Mouse (Mus musculus): ENCODE results near the gene Dpm2.

DNA sequence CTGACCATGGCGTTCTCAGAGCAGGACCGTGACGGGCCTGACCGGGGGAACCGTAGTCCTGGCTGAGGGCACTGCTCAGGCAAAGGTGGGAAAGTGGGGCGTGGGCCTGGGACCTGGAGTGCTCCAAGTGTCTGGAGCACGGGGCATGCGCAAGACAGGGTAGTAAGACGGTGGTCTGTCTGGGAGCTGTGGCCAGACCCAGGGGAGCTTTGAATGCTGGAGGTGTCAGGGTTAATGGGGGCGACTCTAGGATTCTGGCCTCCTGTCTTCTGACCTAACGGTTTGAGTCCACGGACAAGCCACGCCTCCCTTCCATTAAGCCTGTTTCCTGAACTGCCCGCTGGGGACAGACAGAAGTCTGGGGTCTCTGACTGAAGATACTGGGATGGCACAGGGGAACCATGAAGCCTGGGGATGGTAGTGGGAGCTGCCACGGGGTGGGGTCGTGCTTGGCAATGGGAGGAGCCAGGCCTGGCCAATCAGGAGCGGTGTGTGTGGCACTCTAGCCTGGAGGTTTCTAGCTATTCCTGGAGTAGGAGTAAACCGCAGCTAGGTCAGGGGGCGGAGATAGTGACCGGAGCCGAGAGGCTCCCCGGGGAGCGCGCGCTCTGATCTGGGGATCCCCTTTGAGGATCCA lies 37.6 kb downstream of the Dpm2 start:
- no peak for TF ChIP-seq CEBPB (IDR thresholded peaks at IDR 0.05; ENCODE audit: low read depth)
- no peak for TF ChIP-seq CTCF (IDR thresholded peaks at IDR 0.05; ENCODE audit: control insufficient read depth, insufficient read depth, insufficient read length)
- no peak for TF ChIP-seq MYOD1 (IDR thresholded peaks at IDR 0.05; ENCODE audit: control insufficient read depth, insufficient read length, low read depth)
- no peak for TF ChIP-seq USF1 (IDR thresholded peaks at IDR 0.05; ENCODE audit: low read depth)
- TF ChIP-seq MAX (IDR thresholded peaks at IDR 0.05), result no peak

Data from C2C12 (cell line).